Mouse (Mus musculus): ENCODE data around the gene Hspa1l.

DNA sequence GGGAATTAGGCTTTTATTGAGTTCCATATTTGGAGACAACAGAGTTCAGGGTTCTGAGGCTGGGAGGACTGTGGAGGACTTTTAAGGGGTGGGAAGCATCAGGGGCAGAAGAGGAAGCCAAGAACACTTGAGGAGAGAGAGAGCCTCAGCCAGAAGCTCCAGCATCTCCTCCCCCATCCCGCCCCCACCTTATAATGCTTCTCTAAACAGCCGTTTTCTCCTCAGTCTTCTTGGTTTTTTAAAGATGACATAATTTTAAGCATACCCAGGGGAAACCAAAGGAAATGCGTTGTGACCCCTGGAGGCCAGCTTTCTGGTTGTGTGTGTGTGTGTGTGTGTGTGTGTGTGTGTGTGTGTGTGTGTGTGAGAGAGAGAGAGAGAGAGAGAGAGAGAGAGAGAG lies 10.4 kb upstream of the Hspa1l start:
- TF ChIP-seq CTCF (IDR thresholded peaks at IDR 0.05; ENCODE audit: low read depth, low read length) (no peak), POLR2A (IDR thresholded peaks at IDR 0.05; ENCODE audit: borderline replicate concordance, low read depth, low read length) (no peak)

All from bone marrow macrophage, adult 2 months (primary cell).